Mouse (Mus musculus) embryonic facial prominence, embryonic 14.5 days (tissue): ENCODE measurements around the gene Aptx. TPM values are rescaled to one million over a fixed set of nuclear protein-coding genes. Genes with fewer than 3 reads are reported as not detected.

Experiments
- ATAC-seq: fragments of 200-750 bp; cut with Nextera tagmentation; 2 replicates; pipeline ENCODE4 v1.8.0; 2017; ENCODE audit warnings: low read depth, moderate number of reproducible peaks, moderate TSS enrichment
- DNase-seq: peaks from one replicate; pipeline ENCODE4 v3.0.0-alpha.2; 2015; ENCODE audit warnings: low spot score
- H3K27ac ChIP-seq: fragments of 300-500 bp; sonication (generic); replicated peaks from 2 replicates; pipeline ENCODE4 v1.5.1; 2014; ENCODE audit warnings: low read depth, mild to moderate bottlenecking, low read length, moderate library complexity
- H3K27me3 ChIP-seq: fragments of 300-500 bp; sonication (generic); replicated peaks from 2 replicates; pipeline ENCODE4 v1.6.1; 2014; ENCODE audit warnings: low read length; ENCODE audit not compliant: control insufficient read depth, insufficient read depth
- H3K36me3 ChIP-seq: fragments of 300-500 bp; sonication (generic); 2 replicates; pipeline ENCODE4 v1.6.1; 2014; ENCODE audit warnings: low read length, mixed read lengths; ENCODE audit not compliant: control insufficient read depth, insufficient read depth
- H3K4me1 ChIP-seq: fragments of 300-500 bp; sonication (generic); 2 replicates; pipeline ENCODE4 v1.6.1; 2014; ENCODE audit warnings: antibody characterized with exemption, low read length; ENCODE audit not compliant: control insufficient read depth, insufficient read depth
- H3K4me2 ChIP-seq: fragments of 300-500 bp; sonication (generic); 2 replicates; pipeline ENCODE4 v1.6.1; 2014; ENCODE audit warnings: low read depth, mild to moderate bottlenecking, low read length, moderate library complexity, mixed read lengths
- H3K4me3 ChIP-seq: fragments of 300-500 bp; sonication (generic); 2 replicates; pipeline ENCODE4 v1.5.1; 2014; ENCODE audit warnings: low read depth, mild to moderate bottlenecking, low read length
- H3K9ac ChIP-seq: fragments of 300-500 bp; sonication (generic); 2 replicates; pipeline ENCODE4 v1.6.1; 2014; ENCODE audit warnings: low read depth, mild to moderate bottlenecking, low read length, moderate library complexity, mixed read lengths
- H3K9me3 ChIP-seq: fragments of 300-500 bp; sonication (generic); 2 replicates; pipeline ENCODE4 v1.6.1; 2016; ENCODE audit warnings: low read length; ENCODE audit not compliant: control insufficient read depth
- WGBS: fragments of 180-500 bp; shearing (Covaris S2); extraction: QIAGEN DNeasy Blood & Tissue Kit; methylation state at CpG from one replicate; pipeline ENCODE4 v1.1.7; 2014; 5-methylcytosine and 5-hydroxymethylcytosine counted together
- microRNA counts: library from miRNA; unstranded; fragments of <30 nt; microRNA quantifications from one replicate; lab custom pipeline; 2017
- microRNA-seq: library from miRNA; unstranded; fragments of <30 nt; microRNA quantifications from one replicate; pipeline ENCODE4, GENCODE M21; 2016; ENCODE audit warnings: borderline number of aligned reads
- polyA plus RNA-seq: library from polyadenylated mRNA; unstranded; fragments of >200 nt; fragmentation: Nextera tagmentation; extraction: Ambion mirVana; gene quantifications from 2 replicates; pipeline ENCODE4 v1.2.1, GENCODE M21; 2014

Gene Aptx
- polyA plus RNA-seq, 1 experiment from 2014 or later: 26.2 TPM

DNA sequence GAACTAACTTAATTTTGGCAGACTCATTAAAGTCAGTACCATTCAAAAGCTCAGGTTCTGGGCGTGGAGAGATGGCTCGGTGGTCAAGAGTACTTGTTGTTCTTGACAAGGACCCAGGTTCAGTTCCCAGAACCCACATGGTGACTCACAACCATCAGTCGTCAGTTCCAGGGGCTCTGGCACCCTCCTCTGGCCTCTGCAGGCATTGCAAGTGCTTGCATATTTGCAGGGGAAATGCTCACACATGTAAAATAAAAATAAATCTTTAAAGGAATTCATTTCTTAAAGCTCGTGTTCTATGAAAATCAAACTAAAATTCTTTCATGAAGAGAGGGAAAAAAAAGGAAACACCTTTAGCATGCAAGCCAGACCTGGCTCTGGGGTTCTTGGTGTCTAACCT is 62.0 kb downstream of the Aptx start:
- Histone ChIP-seq H3K4me1 (no peaks in the 10 kb centered on the region), H3K4me2 (no peak overlapping the region), H3K9me3 (0 out of 2 replicates have a peak, but pooled peaks cover 7% of the 10 kb centered on the region), H3K4me3 (no peak overlapping the region), H3K27me3 (no peaks in the 10 kb centered on the region), H3K27ac (no peak overlapping the region), H3K9ac (no peak overlapping the region), H3K36me3 (no peaks in the 10 kb centered on the region)
- no peak for DNase-seq
- no peak for ATAC-seq
- WGBS: 81% methylated on average over 4 of the region's 4 CpGs

MicroRNAs encoded within 50 kb of the gene (microRNA counts, 519-probe panel; counts per million panel counts)
- 2,106 counts per million, percentile 23 among the panel's probes with 10 or more counts for microRNA mmu-miR-207 (lab: Ali Mortazavi, UCI)

Small RNA genes lying within 50 kb of the gene (microRNA-seq; reads per million reads assigned to microRNA genes)
- gene Mir207: not detected

Other genes starting within 250 kb of the Aptx start
- gene Tmem215, start 231.0 kb downstream of the Aptx start, polyA plus RNA-seq: 1.4 TPM in 2 replicates
- gene Dnaja1, start 19.0 kb upstream of the Aptx start, polyA plus RNA-seq: 379 and 406 TPM in 2 replicates
- gene Smu1, start 54.7 kb upstream of the Aptx start, polyA plus RNA-seq: 126 and 136 TPM in 2 replicates
- gene B4galt1, start 150.8 kb upstream of the Aptx start, polyA plus RNA-seq: 66.8 and 68.3 TPM in 2 replicates
- 0.84 TPM in 1 of 2 replicates, not detected in the other for gene Spink4, start 216.9 kb upstream of the Aptx start, polyA plus RNA-seq
- 232 and 240 TPM in 2 replicates for gene Bag1, start 245.1 kb upstream of the Aptx start, polyA plus RNA-seq
- gene Chmp5, start 245.2 kb upstream of the Aptx start, polyA plus RNA-seq: 103 TPM in 2 replicates